Mouse (Mus musculus): ENCODE results near the gene Chrna9. TPM values are rescaled to one million over a fixed set of nuclear protein-coding genes. Genes with fewer than 3 reads are reported as not detected.
A peak's percentile ranks its signal among the peaks of the same experiment; 100 is the strongest.
"Not testable (repeated sequence)": the region's sequence is repeated elsewhere in the genome, so short reads cannot be mapped to it uniquely, and the experiment has no call there.

Chrna9 gene
- polyA plus RNA-seq, 1 experiment from 2014 or later: 0.13 TPM

DNA sequence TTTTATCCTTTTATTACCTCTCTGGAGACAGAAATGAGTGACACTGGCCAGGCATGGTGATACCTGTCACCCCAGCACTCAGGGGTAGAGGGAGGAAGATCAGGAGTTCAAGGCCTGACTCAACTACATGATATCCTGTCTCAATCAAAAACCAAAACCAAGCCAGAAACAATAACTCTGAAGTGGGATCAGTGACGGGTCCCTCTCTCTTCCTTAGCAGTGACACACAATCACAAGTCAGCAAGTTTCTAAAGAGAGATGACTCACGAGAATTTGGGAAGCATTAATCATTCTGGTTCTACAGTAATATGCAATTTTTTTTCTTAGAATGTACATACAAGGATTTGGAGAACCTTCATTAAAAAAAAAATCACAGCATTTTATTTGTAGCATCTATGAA, 38.5 kb downstream of the Chrna9 start:
- Histone ChIP-seq H3K9ac (ENCODE audit: low read depth, low read length) (no peak overlapping the region), H3K36me3 (ENCODE audit: insufficient read depth, low read length) (no peaks in the 10 kb centered on the region), H3K4me2 (ENCODE audit: low read length) (no peak overlapping the region), H3K9me3 (replicated peaks; ENCODE audit: low read length) (no peaks in the 10 kb centered on the region), H3K27ac (no peak overlapping the region), H3K4me1 (replicated peaks; ENCODE audit: insufficient read depth, low read length) (no peaks in the 10 kb centered on the region), H3K4me3 (replicated peaks; ENCODE audit: low read depth, low read length) (no peak overlapping the region), H3K27me3 (ENCODE audit: insufficient read depth, low read length) (no peaks in the 10 kb centered on the region)
- TF ChIP-seq CTCF (IDR thresholded peaks at IDR 0.05; ENCODE audit: low read depth): no peak
- DNase-seq (ENCODE audit: low spot score) (no peak), ATAC-seq (replicated peaks; ENCODE audit: low FRiP score, low read depth) (no peak)
- 58% methylated on average over 2 of the region's 2 CpGs for WGBS

- Histone ChIP-seq H3K4me3 (replicated peaks; ENCODE audit: low read depth, low read length) (no peak overlapping the region), H3K9ac (ENCODE audit: low read depth, low read length) (no peak overlapping the region), H3K4me1 (replicated peaks; ENCODE audit: insufficient read depth, low read length) (no peaks in the 10 kb centered on the region), H3K27me3 (ENCODE audit: insufficient read depth, low read length) (no peaks in the 10 kb centered on the region), H3K27ac (no peak overlapping the region), H3K4me2 (ENCODE audit: low read length) (no peak overlapping the region), H3K9me3 (replicated peaks; ENCODE audit: low read length) (no peaks in the 10 kb centered on the region), H3K36me3 (ENCODE audit: insufficient read depth, low read length) (no peaks in the 10 kb centered on the region)
- WGBS: 95% methylated on average over 13 of the region's 13 CpGs
- ATAC-seq (replicated peaks; ENCODE audit: low FRiP score, low read depth) (no peak), DNase-seq (ENCODE audit: low spot score) (no peak)
- no peak for TF ChIP-seq CTCF (IDR thresholded peaks at IDR 0.05; ENCODE audit: low read depth)
Observed at GRCm38 (mm10) chr5:65975731-65976130, 41.0 kb downstream of the Chrna9 start.

GRCm38 (mm10) chr5:65986426-65986825, 51.7 kb downstream of the Chrna9 start:
- Histone ChIP-seq H3K27ac (no peak overlapping the region), H3K9ac (ENCODE audit: low read depth, low read length) (no peak overlapping the region), H3K4me3 (replicated peaks; ENCODE audit: low read depth, low read length) (no peak overlapping the region), H3K4me2 (ENCODE audit: low read length) (no peak overlapping the region), H3K36me3 (ENCODE audit: insufficient read depth, low read length) (no peaks in the 10 kb centered on the region), H3K9me3 (replicated peaks; ENCODE audit: low read length) (no peaks in the 10 kb centered on the region), H3K4me1 (replicated peaks; ENCODE audit: insufficient read depth, low read length) (no peaks in the 10 kb centered on the region), H3K27me3 (ENCODE audit: insufficient read depth, low read length) (no peaks in the 10 kb centered on the region)
- 89% methylated on average over 5 of the region's 5 CpGs for WGBS
- no peak for TF ChIP-seq CTCF (IDR thresholded peaks at IDR 0.05; ENCODE audit: low read depth)
- ATAC-seq (replicated peaks; ENCODE audit: low FRiP score, low read depth) (no peak), DNase-seq (ENCODE audit: low spot score) (no peak)

DNA sequence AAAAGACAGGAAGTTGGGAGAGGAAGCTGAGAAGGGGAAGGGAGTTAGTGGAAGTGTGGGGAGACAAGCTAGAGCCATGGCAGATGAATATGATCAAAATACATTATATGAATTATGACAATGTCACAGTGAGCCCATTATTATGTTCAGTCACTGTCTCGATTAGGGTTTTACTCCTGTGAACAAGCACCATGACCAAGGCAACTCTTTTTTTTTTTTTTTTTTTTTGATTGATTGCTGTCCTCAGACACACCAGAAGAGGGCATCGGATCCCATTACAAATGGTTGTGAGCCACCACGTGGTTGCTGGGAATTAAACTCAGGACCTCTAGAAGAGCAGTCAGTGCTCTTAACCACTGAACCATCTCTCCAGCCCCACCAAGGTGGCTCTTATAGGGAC, 52.3 kb downstream of the Chrna9 start:
- not testable (repeated sequence) for H3K4me2 ChIP-seq (ENCODE audit: low read length); H3K27me3 ChIP-seq (ENCODE audit: insufficient read depth, low read length); H3K4me3 ChIP-seq (replicated peaks; ENCODE audit: low read depth, low read length); DNase-seq (ENCODE audit: low spot score); H3K9ac ChIP-seq (ENCODE audit: low read depth, low read length); H3K4me1 ChIP-seq (replicated peaks; ENCODE audit: insufficient read depth, low read length); ATAC-seq (replicated peaks; ENCODE audit: low FRiP score, low read depth); H3K9me3 ChIP-seq (replicated peaks; ENCODE audit: low read length); H3K36me3 ChIP-seq (ENCODE audit: insufficient read depth, low read length); H3K27ac ChIP-seq
- 81% methylated on average over 3 of the region's 3 CpGs for WGBS

DNA sequence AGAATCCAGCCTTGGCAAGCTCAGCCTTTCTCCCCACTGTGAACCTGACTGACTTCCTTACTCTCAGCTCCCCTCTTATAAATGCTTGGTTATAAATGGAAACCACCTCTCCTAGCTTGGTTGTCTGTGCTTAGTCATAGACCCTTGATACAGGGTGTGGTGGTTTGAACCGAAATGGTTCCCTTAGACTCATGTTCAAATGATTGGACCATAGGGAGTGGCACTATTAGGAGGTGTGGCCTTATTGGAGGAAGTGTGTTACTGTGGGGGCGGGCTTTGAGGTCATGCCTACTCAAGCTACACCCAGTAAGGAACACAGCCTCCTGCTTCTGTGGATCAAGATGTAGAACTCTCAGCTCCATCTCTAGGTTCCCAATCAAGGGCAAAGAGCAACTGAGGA, 56.5 kb downstream of the Chrna9 start:
- no peak for TF ChIP-seq CTCF (IDR thresholded peaks at IDR 0.05; ENCODE audit: low read depth)
- H3K27me3 ChIP-seq (ENCODE audit: insufficient read depth, low read length): no peaks in the 10 kb centered on the region
- ATAC-seq (replicated peaks; ENCODE audit: low FRiP score, low read depth): no peak
- H3K4me2 ChIP-seq (ENCODE audit: low read length): no peak overlapping the region
- DNase-seq (ENCODE audit: low spot score): no peak
- H3K4me3 ChIP-seq (replicated peaks; ENCODE audit: low read depth, low read length): no peak overlapping the region
- H3K9ac ChIP-seq (ENCODE audit: low read depth, low read length): no peak overlapping the region
- H3K9me3 ChIP-seq (replicated peaks; ENCODE audit: low read length): no peaks in the 10 kb centered on the region
- 92% methylated on average over 2 of the region's 2 CpGs for WGBS
- H3K4me1 ChIP-seq (replicated peaks; ENCODE audit: insufficient read depth, low read length): no peaks in the 10 kb centered on the region
- no peaks in the 10 kb centered on the region for H3K36me3 ChIP-seq (ENCODE audit: insufficient read depth, low read length)
- no peak overlapping the region for H3K27ac ChIP-seq

DNA sequence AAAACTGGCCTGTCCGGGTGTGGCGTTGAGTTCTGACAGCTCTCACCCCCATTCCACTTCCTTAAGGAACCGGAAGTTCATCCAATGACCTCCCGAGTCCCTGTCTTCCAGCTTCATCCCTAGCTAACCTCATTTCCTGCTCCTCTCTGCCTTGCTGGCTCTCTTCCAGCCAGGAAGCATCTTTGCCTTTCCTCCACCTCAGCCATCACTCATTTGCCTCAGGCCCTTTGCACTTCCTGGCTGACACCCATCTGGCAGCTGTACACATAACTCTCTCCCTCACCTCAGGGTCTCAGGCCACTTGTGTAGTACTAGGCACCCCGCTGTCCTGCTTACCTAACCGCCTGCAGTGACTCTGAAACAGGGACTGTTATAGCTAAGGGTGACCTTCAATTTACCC, 59.9 kb downstream of the Chrna9 start:
- TF ChIP-seq CTCF (IDR thresholded peaks at IDR 0.05; ENCODE audit: low read depth): no peak
- H3K4me1 ChIP-seq (replicated peaks; ENCODE audit: insufficient read depth, low read length): no peaks in the 10 kb centered on the region
- H3K4me3 ChIP-seq (replicated peaks; ENCODE audit: low read depth, low read length): no peak overlapping the region
- H3K36me3 ChIP-seq (ENCODE audit: insufficient read depth, low read length): no peaks in the 10 kb centered on the region
- ATAC-seq (replicated peaks; ENCODE audit: low FRiP score, low read depth): no peak
- no peak overlapping the region for H3K4me2 ChIP-seq (ENCODE audit: low read length)
- peak; percentile 50 for DNase-seq (ENCODE audit: low spot score)
- H3K9me3 ChIP-seq (replicated peaks; ENCODE audit: low read length): no peaks in the 10 kb centered on the region
- WGBS: 63% methylated on average over 6 of the region's 6 CpGs
- H3K9ac ChIP-seq (ENCODE audit: low read depth, low read length): no peak overlapping the region
- H3K27ac ChIP-seq: no peak overlapping the region
- no peaks in the 10 kb centered on the region for H3K27me3 ChIP-seq (ENCODE audit: insufficient read depth, low read length)

DNA sequence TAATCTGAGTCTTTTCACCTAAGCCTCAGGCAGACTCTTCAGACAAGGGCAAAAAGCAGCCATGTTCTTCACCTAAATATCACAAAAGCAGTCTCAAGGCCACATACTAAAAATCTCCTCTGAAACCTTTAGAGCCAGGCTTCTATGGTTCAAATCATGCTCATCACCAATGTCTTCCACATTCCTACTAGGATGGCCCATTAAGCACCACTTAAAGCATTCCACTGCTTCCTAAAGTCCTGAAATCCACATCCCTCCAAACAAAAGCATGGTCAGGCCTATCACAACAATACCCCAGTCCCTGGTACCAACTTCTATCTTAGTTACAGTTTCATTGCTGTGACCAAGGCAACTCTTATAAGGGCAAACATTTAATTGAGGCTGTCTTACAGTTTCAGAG, 63.1 kb downstream of the Chrna9 start:
- ATAC-seq (replicated peaks; ENCODE audit: low FRiP score, low read depth): no peak
- no peak for TF ChIP-seq CTCF (IDR thresholded peaks at IDR 0.05; ENCODE audit: low read depth)
- H3K9me3 ChIP-seq (replicated peaks; ENCODE audit: low read length): no peaks in the 10 kb centered on the region
- no peaks in the 10 kb centered on the region for H3K27me3 ChIP-seq (ENCODE audit: insufficient read depth, low read length)
- H3K4me3 ChIP-seq (replicated peaks; ENCODE audit: low read depth, low read length): no peak overlapping the region
- H3K36me3 ChIP-seq (ENCODE audit: insufficient read depth, low read length): no peaks in the 10 kb centered on the region
- H3K27ac ChIP-seq: no peak overlapping the region
- no peak overlapping the region for H3K9ac ChIP-seq (ENCODE audit: low read depth, low read length)
- peaks cover 6% of the 10 kb centered on the region; the same call in 1 of the 2 replicates for H3K4me1 ChIP-seq (replicated peaks; ENCODE audit: insufficient read depth, low read length)
- no peak for DNase-seq (ENCODE audit: low spot score)
- H3K4me2 ChIP-seq (ENCODE audit: low read length): no peak overlapping the region

Measured in kidney, postnatal 0 days (tissue).